Mouse (Mus musculus) MEL (cell line): ENCODE data around the gene Ercc5.

ENCODE experiments used
- CTCF ChIP-seq, 3 experiments: IDR thresholded peaks in 2 of 3; conservative IDR thresholded peaks in 1 of 3; 2 replicates each; pipeline ENCODE4 v1.5.1; 2011 to 2012; ENCODE audit warnings: low read length in 3 of 3, low read depth in 2 of 3, mild to moderate bottlenecking in 2 of 3, improper control_type of control experiment in 1 of 3, inconsistent platforms in 1 of 3, mixed read lengths in 1 of 3, moderate library complexity in 1 of 3; ENCODE audit not compliant: control insufficient read depth in 1 of 3, insufficient read depth in 1 of 3, poor library complexity in 1 of 3, severe bottlenecking in 1 of 3
- GATA1 ChIP-seq: IDR thresholded peaks from 2 replicates; pipeline ENCODE4 v1.6.1; 2011; ENCODE audit warnings: low read depth, low read length, improper control_type of control experiment
- HCFC1 ChIP-seq: IDR thresholded peaks from 2 replicates; pipeline ENCODE4 v1.6.1; 2012; ENCODE audit warnings: low read depth, mild to moderate bottlenecking, inconsistent platforms, low read length, improper control_type of control experiment, moderate library complexity
- MEF2A ChIP-seq: IDR thresholded peaks from 2 replicates; pipeline ENCODE4 v1.6.1; 2014; ENCODE audit warnings: low read depth, mild to moderate bottlenecking, inconsistent platforms, low read length, improper control_type of control experiment; ENCODE audit not compliant: poor library complexity, insufficient replicate concordance, severe bottlenecking; ENCODE audit errors: extremely low read depth
- POLR2A ChIP-seq, 2 experiments: IDR thresholded peaks; 2 replicates each; pipeline ENCODE4 v1.6.1; 2011 to 2012; ENCODE audit warnings: low read length in 2 of 2, mild to moderate bottlenecking in 2 of 2, control low read depth in 1 of 2, improper control_type of control experiment in 1 of 2, low read depth in 1 of 2, moderate library complexity in 1 of 2; ENCODE audit not compliant: control insufficient read depth in 1 of 2, insufficient read depth in 1 of 2, poor library complexity in 1 of 2
- TAL1 ChIP-seq: IDR thresholded peaks from 2 replicates; pipeline ENCODE4 v1.6.1; 2012; ENCODE audit warnings: mild to moderate bottlenecking, inconsistent platforms, low read length, moderate library complexity, mixed read lengths
- ZKSCAN1 ChIP-seq: IDR thresholded peaks from 2 replicates; pipeline ENCODE4 v1.6.1; 2012; ENCODE audit warnings: low read depth, mild to moderate bottlenecking, inconsistent platforms, low read length, improper control_type of control experiment, moderate library complexity
- ZNF384 ChIP-seq: IDR thresholded peaks from 2 replicates; pipeline ENCODE4 v1.6.1; 2012; ENCODE audit warnings: low read depth, mild to moderate bottlenecking, inconsistent platforms, low read length, improper control_type of control experiment

DNA sequence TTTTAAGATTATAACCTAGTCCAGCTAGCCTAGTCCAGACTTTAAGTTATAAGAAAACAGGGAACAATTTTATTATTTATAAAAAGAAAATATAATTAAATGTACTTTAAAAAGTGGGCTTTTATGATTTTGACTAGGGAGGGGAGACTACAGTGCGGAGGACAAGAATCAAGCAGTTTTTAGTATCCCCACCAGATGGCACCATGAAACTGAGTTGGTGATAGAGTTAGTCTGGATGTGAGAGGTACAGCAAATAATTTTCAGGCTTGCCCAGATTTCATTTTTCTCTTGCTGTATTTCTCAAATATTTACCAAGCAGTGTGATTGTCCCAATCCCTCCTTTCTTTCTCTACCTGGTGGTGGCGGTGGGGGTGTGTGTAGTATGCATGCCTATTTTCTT lies 81.5 kb downstream of the Ercc5 start:
- TF ChIP-seq GATA1 (no peak), ZKSCAN1 (no peak), TAL1 (no peak), MEF2A (no peak), POLR2A (IDR thresholded peaks at IDR 0.05; ENCODE audit: control insufficient read depth in 1 of 2, insufficient read depth in 1 of 2, low read depth in 1 of 2, low read length in 2 of 2, poor library complexity in 1 of 2) (no peak), CTCF (IDR thresholded peaks at IDR 0.05 in 2 of 3, conservative IDR thresholded peaks at IDR 0.05 in 1 of 3; ENCODE audit: control insufficient read depth in 1 of 3, insufficient read depth in 1 of 3, low read depth in 2 of 3, low read length in 3 of 3, poor library complexity in 1 of 3, severe bottlenecking in 1 of 3) (peak in 1 of 3 experiments; percentile 42; a peak in 2 of 6 replicates), HCFC1 (no peak), ZNF384 (no peak)
